Mouse (Mus musculus): ENCODE data around the gene Ephx4. TPM values are rescaled to one million over a fixed set of nuclear protein-coding genes. Genes with fewer than 3 reads are reported as not detected.

The Ephx4 gene
- polyA plus RNA-seq, 1 experiment from 2014 or later, result 2.0 TPM

- peak overlapping the region; percentile 69 for H3K9ac ChIP-seq (ENCODE audit: low read length)
- no peak overlapping the region for H3K27ac ChIP-seq (replicated peaks in 1 of 2; ENCODE audit: control insufficient read depth in 1 of 2, insufficient read depth in 1 of 2, low read depth in 2 of 2, low read length in 2 of 2)
- H3K4me1 ChIP-seq (ENCODE audit: control insufficient read depth in 2 of 2, insufficient read depth in 2 of 2, low read length in 2 of 2), result peaks cover 2 to 13% of the 10 kb centered on the region in 2 experiments; a peak in 1 of 4 replicates
- H3K27me3 ChIP-seq (ENCODE audit: control insufficient read depth, insufficient read depth, low read length), result peaks cover 23% of the 10 kb centered on the region
- WGBS, result 23% methylated on average over 12 of the region's 12 CpGs
- no peak for ATAC-seq (ENCODE audit: insufficient number of reproducible peaks, insufficient read depth, low FRiP score, low read depth)
- peak overlapping the region; percentile 100 for H3K4me2 ChIP-seq (ENCODE audit: low read length)
- H3K4me3 ChIP-seq (ENCODE audit: control insufficient read depth in 1 of 2, insufficient read depth in 1 of 2, low read depth in 1 of 2, low read length in 2 of 2), result peak overlapping the region; percentile 55 to 58
- H3K36me3 ChIP-seq (ENCODE audit: control insufficient read depth, insufficient read depth, low read length), result no peaks in the 10 kb centered on the region
- no peaks in the 10 kb centered on the region for H3K9me3 ChIP-seq (ENCODE audit: control insufficient read depth, low read length)
Observed at GRCm38 (mm10) chr5:107403947-107404684, 1.6 kb downstream of the Ephx4 start.

GRCm38 (mm10) chr5:107405361-107405760 is 2.8 kb downstream of the Ephx4 start:
- H3K36me3 ChIP-seq (ENCODE audit: control insufficient read depth, insufficient read depth, low read length), result no peaks in the 10 kb centered on the region
- no peaks in the 10 kb centered on the region for H3K9me3 ChIP-seq (ENCODE audit: control insufficient read depth, low read length)
- H3K27ac ChIP-seq (replicated peaks in 1 of 2; ENCODE audit: control insufficient read depth in 1 of 2, insufficient read depth in 1 of 2, low read depth in 2 of 2, low read length in 2 of 2), result no peak overlapping the region
- H3K4me2 ChIP-seq (ENCODE audit: low read length), result no peak overlapping the region
- H3K4me3 ChIP-seq (ENCODE audit: control insufficient read depth in 1 of 2, insufficient read depth in 1 of 2, low read depth in 1 of 2, low read length in 2 of 2), result no peak overlapping the region
- H3K9ac ChIP-seq (ENCODE audit: low read length), result no peak overlapping the region
- H3K27me3 ChIP-seq (ENCODE audit: control insufficient read depth, insufficient read depth, low read length), result peaks cover 23% of the 10 kb centered on the region
- 54% methylated on average over 4 of the region's 4 CpGs for WGBS
- H3K4me1 ChIP-seq (ENCODE audit: control insufficient read depth in 2 of 2, insufficient read depth in 2 of 2, low read length in 2 of 2), result peaks cover 2 to 13% of the 10 kb centered on the region in 2 experiments; a peak in 1 of 4 replicates
- no peak for ATAC-seq (ENCODE audit: insufficient number of reproducible peaks, insufficient read depth, low FRiP score, low read depth)

DNA sequence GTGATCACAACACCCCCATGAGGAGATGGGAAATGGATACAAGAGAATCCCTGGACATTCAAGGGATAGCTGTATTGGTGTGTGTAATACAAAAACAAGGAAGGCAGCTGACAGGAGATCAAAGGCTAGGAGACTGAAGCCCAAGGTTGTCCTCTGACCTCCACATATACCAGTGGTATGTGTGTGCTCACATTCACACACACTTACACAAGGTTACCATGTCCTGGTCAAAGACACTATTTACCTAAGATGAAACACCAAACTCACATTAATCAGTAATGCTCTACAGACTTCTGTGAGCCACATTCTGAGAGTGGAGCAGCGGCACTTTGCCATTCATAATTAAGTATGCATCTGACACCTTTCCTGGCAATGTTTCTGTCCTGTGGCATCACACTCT is 7.8 kb downstream of the Ephx4 start:
- Histone ChIP-seq H3K4me2 (ENCODE audit: low read length) (no peak overlapping the region), H3K36me3 (ENCODE audit: control insufficient read depth, insufficient read depth, low read length) (no peaks in the 10 kb centered on the region), H3K27ac (replicated peaks in 1 of 2; ENCODE audit: control insufficient read depth in 1 of 2, insufficient read depth in 1 of 2, low read depth in 2 of 2, low read length in 2 of 2) (no peak overlapping the region), H3K9ac (ENCODE audit: low read length) (no peak overlapping the region), H3K27me3 (ENCODE audit: control insufficient read depth, insufficient read depth, low read length) (peaks cover under 1% of the 10 kb centered on the region; the same call in 1 of the 2 replicates), H3K4me1 (ENCODE audit: control insufficient read depth in 2 of 2, insufficient read depth in 2 of 2, low read length in 2 of 2) (no peaks in the 10 kb centered on the region), H3K9me3 (ENCODE audit: control insufficient read depth, low read length) (no peaks in the 10 kb centered on the region), H3K4me3 (ENCODE audit: control insufficient read depth in 1 of 2, insufficient read depth in 1 of 2, low read depth in 1 of 2, low read length in 2 of 2) (no peak overlapping the region)
- no peak for ATAC-seq (ENCODE audit: insufficient number of reproducible peaks, insufficient read depth, low FRiP score, low read depth)
- 67% methylated on average over 1 of the region's 1 CpGs for WGBS

GRCm38 (mm10) chr5:107411326-107411725 is 8.8 kb downstream of the Ephx4 start:
- H3K4me1 ChIP-seq (ENCODE audit: control insufficient read depth in 2 of 2, insufficient read depth in 2 of 2, low read length in 2 of 2), result no peaks in the 10 kb centered on the region
- H3K27me3 ChIP-seq (ENCODE audit: control insufficient read depth, insufficient read depth, low read length), result no peaks in the 10 kb centered on the region
- WGBS, result 56% methylated on average over 4 of the region's 4 CpGs
- no peak overlapping the region for H3K27ac ChIP-seq (replicated peaks in 1 of 2; ENCODE audit: control insufficient read depth in 1 of 2, insufficient read depth in 1 of 2, low read depth in 2 of 2, low read length in 2 of 2)
- H3K36me3 ChIP-seq (ENCODE audit: control insufficient read depth, insufficient read depth, low read length), result no peaks in the 10 kb centered on the region
- H3K4me3 ChIP-seq (ENCODE audit: control insufficient read depth in 1 of 2, insufficient read depth in 1 of 2, low read depth in 1 of 2, low read length in 2 of 2), result no peak overlapping the region
- H3K9me3 ChIP-seq (ENCODE audit: control insufficient read depth, low read length), result no peaks in the 10 kb centered on the region
- ATAC-seq (ENCODE audit: insufficient number of reproducible peaks, insufficient read depth, low FRiP score, low read depth), result no peak
- H3K4me2 ChIP-seq (ENCODE audit: low read length), result no peak overlapping the region
- H3K9ac ChIP-seq (ENCODE audit: low read length), result no peak overlapping the region

DNA sequence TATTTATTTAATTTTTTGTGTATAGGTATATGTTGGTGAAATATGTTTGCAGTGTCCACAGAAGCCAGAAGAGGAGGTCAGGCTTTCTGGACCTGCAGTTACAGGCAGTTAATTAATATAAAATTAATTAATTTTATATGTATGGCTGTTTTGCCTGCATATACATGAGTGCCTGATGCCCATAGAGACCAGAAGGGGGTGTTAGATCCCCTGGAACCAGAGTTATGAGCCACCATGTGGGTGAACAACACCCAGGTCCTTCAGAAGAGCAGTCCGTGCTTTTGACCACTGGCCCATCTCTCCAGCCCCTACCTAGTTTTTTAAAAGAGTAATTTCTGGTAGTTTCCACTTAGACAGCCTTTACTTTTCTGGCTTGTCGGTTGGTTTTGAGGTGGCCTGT is 9.7 kb downstream of the Ephx4 start:
- Histone ChIP-seq H3K9me3 (ENCODE audit: control insufficient read depth, low read length) (no peaks in the 10 kb centered on the region), H3K4me1 (ENCODE audit: control insufficient read depth in 2 of 2, insufficient read depth in 2 of 2, low read length in 2 of 2) (no peaks in the 10 kb centered on the region), H3K4me3 (ENCODE audit: control insufficient read depth in 1 of 2, insufficient read depth in 1 of 2, low read depth in 1 of 2, low read length in 2 of 2) (no peak overlapping the region), H3K4me2 (ENCODE audit: low read length) (no peak overlapping the region), H3K27me3 (ENCODE audit: control insufficient read depth, insufficient read depth, low read length) (no peaks in the 10 kb centered on the region), H3K27ac (replicated peaks in 1 of 2; ENCODE audit: control insufficient read depth in 1 of 2, insufficient read depth in 1 of 2, low read depth in 2 of 2, low read length in 2 of 2) (no peak overlapping the region), H3K9ac (ENCODE audit: low read length) (no peak overlapping the region), H3K36me3 (ENCODE audit: control insufficient read depth, insufficient read depth, low read length) (no peaks in the 10 kb centered on the region)
- WGBS, result 79% methylated on average over 2 of the region's 2 CpGs
- ATAC-seq (ENCODE audit: insufficient number of reproducible peaks, insufficient read depth, low FRiP score, low read depth), result no peak

- no peaks in the 10 kb centered on the region for H3K9me3 ChIP-seq (ENCODE audit: control insufficient read depth, low read length)
- H3K36me3 ChIP-seq (ENCODE audit: control insufficient read depth, insufficient read depth, low read length), result no peaks in the 10 kb centered on the region
- no peak overlapping the region for H3K9ac ChIP-seq (ENCODE audit: low read length)
- H3K27me3 ChIP-seq (ENCODE audit: control insufficient read depth, insufficient read depth, low read length), result no peaks in the 10 kb centered on the region
- no peak overlapping the region for H3K4me3 ChIP-seq (ENCODE audit: control insufficient read depth in 1 of 2, insufficient read depth in 1 of 2, low read depth in 1 of 2, low read length in 2 of 2)
- ATAC-seq (ENCODE audit: insufficient number of reproducible peaks, insufficient read depth, low FRiP score, low read depth), result no peak
- H3K4me1 ChIP-seq (ENCODE audit: control insufficient read depth in 2 of 2, insufficient read depth in 2 of 2, low read length in 2 of 2), result no peaks in the 10 kb centered on the region
- WGBS, result 69% methylated on average over 2 of the region's 2 CpGs
- H3K4me2 ChIP-seq (ENCODE audit: low read length), result no peak overlapping the region
- H3K27ac ChIP-seq (replicated peaks in 1 of 2; ENCODE audit: control insufficient read depth in 1 of 2, insufficient read depth in 1 of 2, low read depth in 2 of 2, low read length in 2 of 2), result no peak overlapping the region
Observed at GRCm38 (mm10) chr5:107415098-107415497, 12.6 kb downstream of the Ephx4 start.

- Histone ChIP-seq H3K4me1 (ENCODE audit: control insufficient read depth in 2 of 2, insufficient read depth in 2 of 2, low read length in 2 of 2) (no peaks in the 10 kb centered on the region), H3K27ac (replicated peaks in 1 of 2; ENCODE audit: control insufficient read depth in 1 of 2, insufficient read depth in 1 of 2, low read depth in 2 of 2, low read length in 2 of 2) (no peak overlapping the region), H3K9me3 (ENCODE audit: control insufficient read depth, low read length) (no peaks in the 10 kb centered on the region), H3K9ac (ENCODE audit: low read length) (no peak overlapping the region), H3K36me3 (ENCODE audit: control insufficient read depth, insufficient read depth, low read length) (no peaks in the 10 kb centered on the region), H3K27me3 (ENCODE audit: control insufficient read depth, insufficient read depth, low read length) (no peaks in the 10 kb centered on the region), H3K4me3 (ENCODE audit: control insufficient read depth in 1 of 2, insufficient read depth in 1 of 2, low read depth in 1 of 2, low read length in 2 of 2) (no peak overlapping the region), H3K4me2 (ENCODE audit: low read length) (no peak overlapping the region)
- 13% methylated on average over 1 of the region's 1 CpGs for WGBS
- ATAC-seq (ENCODE audit: insufficient number of reproducible peaks, insufficient read depth, low FRiP score, low read depth), result no peak
Observed at GRCm38 (mm10) chr5:107421676-107422075, 19.1 kb downstream of the Ephx4 start.

- no peak within 1 kb of the TSS for H3K4me2 ChIP-seq (ENCODE audit: low read length)
- no peaks in the 10 kb centered on the region; a peak in 1 of 4 replicates for H3K4me1 ChIP-seq (ENCODE audit: control insufficient read depth in 2 of 2, insufficient read depth in 2 of 2, low read length in 2 of 2)
- 65% methylated on average over 3 of the region's 3 CpGs for WGBS
- no peak for ATAC-seq (ENCODE audit: insufficient number of reproducible peaks, insufficient read depth, low FRiP score, low read depth)
- no peak within 1 kb of the TSS for H3K4me3 ChIP-seq (ENCODE audit: control insufficient read depth in 1 of 2, insufficient read depth in 1 of 2, low read depth in 1 of 2, low read length in 2 of 2)
- H3K27ac ChIP-seq (replicated peaks in 1 of 2; ENCODE audit: control insufficient read depth in 1 of 2, insufficient read depth in 1 of 2, low read depth in 2 of 2, low read length in 2 of 2), result no peak within 1 kb of the TSS
- no peak within 1 kb of the TSS for H3K9ac ChIP-seq (ENCODE audit: low read length)
- H3K27me3 ChIP-seq (ENCODE audit: control insufficient read depth, insufficient read depth, low read length), result peaks cover 3% of the 10 kb centered on the region
- no peaks in the 10 kb centered on the region for H3K9me3 ChIP-seq (ENCODE audit: control insufficient read depth, low read length)
- H3K36me3 ChIP-seq (ENCODE audit: control insufficient read depth, insufficient read depth, low read length), result no peaks in the 10 kb centered on the region
Observed at GRCm38 (mm10) chr5:107431249-107431648, 28.7 kb downstream of the Ephx4 start, which contains the start of gene Lpcat2b. Gene Lpcat2b, plus strand, starts transcription at chr5:107431549.

Data from heart, embryonic 14.5 days (tissue).